Mouse (Mus musculus): ENCODE measurements around the gene Rae1.
A peak's percentile ranks its signal among the peaks of the same experiment; 100 is the strongest.

Rae1 gene

DNA sequence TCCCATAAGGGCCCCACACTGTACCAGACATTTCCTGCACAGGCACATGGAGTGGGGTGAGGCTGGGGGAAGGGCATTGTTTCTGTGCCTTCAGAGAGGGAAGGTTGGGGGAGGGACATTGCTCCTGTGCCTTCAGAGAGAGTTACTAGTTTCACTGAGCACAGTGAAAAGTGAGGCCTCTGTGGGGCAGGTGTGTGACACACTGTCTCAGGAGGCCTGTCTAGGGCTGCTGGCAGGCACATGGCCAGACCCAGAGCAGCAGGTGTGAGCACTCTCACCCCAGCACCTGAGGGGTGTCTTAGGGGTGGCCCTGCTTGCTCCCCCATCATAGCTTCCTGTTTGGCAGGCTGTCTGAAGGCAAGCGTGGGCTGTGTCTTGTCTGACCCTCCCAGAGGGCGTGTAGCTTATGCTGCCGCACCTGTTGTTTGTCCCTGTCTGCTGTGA, 26.8 kb downstream of the Rae1 start:
- peak; percentile 77 to 87 for DNase-seq (ENCODE audit: low spot score in 2 of 2)

DNA sequence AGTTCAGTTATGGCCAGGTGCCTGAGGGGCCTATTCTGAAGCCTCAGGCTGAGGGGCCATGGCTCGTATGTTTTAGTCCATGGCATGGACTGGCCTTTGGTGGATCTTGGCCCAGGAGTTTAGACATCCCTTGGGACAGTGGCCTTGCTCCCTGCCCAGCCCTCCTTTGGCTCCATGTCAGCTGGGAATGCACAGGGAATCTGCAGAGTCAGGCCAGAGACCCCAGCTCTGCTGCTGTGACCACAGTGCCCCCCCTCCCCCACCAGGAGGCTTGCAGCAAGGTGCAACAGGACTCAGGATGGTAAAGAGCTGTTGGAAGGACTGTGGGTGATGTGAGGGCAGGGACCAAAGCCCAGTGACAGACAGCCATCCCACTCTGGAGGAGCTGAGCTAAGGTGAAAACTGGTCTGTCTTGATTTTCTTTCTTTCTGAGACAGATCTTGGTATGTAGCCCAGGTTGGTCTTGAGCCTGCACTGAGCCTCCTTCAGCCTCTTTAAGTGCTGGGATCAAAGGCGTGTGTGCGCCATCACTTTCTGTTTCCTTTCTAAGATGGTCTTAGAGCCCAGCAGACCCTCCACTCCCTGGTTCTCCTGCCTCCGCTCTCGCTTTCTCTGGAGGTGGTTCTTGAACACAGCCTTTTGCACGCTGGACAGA, 27.4 kb downstream of the Rae1 start:
- DNase-seq (ENCODE audit: low spot score in 2 of 2): peak in 1 of 2 experiments; percentile 46

DNA sequence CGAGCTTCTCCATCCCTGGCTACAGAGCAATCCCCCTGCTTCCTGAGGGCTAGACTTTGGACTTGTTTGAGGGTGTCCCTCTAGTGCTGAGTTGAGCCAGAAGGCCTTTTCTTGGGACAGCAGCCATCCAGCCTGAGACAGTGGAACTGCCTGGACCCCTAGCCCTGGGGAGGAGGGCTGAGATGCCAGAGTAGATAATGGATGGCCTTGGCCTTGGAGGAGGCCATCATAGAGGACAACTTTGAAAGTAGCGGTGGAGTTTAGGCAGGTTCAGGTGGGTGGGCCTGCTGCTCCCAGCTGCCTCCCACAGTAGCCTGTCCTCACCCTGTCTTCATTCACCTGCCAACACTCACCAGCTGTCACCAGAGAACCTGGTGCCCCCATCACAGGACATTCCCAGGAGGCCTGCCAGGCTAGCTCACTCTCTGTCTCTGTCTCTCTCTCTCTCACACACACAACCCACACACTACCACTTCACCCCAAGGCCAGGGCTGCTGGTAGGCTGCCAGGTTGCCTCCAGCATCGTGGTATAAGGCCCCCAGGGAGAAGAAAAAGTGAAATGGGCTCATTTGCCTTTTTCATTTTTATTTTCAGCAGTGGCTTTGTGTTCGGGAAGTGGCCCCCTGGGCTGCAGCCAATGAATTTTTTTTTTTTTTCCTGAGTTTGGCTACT, 28.0 kb downstream of the Rae1 start:
- DNase-seq (ENCODE audit: low spot score in 2 of 2): no peak

DNA sequence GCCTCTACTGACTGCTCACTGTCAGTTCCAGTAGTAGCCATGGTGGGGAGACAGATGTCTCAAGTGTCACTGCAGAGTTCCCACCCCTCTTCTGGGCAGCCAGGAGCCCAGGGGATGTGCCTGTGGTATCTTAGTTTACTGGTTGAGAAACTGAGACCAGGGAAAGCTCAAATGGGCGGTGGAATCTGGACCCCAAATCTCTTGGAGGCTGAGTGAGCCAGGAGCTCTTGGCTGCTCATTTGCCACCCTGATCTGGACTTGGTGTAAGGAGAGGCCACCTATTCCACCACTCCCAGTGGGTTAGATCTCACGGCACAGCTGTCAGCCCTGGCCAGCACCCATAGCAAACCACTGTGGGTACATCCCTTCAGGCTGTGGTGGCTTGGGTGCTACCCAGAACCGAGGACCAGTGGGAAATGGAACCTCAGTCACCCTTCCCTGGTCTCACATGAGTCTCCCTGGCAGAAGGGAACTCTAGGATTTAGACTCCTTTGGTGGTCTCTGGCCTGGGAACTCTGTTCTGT, 28.7 kb downstream of the Rae1 start:
- DNase-seq (ENCODE audit: low spot score in 2 of 2): no peak

DNA sequence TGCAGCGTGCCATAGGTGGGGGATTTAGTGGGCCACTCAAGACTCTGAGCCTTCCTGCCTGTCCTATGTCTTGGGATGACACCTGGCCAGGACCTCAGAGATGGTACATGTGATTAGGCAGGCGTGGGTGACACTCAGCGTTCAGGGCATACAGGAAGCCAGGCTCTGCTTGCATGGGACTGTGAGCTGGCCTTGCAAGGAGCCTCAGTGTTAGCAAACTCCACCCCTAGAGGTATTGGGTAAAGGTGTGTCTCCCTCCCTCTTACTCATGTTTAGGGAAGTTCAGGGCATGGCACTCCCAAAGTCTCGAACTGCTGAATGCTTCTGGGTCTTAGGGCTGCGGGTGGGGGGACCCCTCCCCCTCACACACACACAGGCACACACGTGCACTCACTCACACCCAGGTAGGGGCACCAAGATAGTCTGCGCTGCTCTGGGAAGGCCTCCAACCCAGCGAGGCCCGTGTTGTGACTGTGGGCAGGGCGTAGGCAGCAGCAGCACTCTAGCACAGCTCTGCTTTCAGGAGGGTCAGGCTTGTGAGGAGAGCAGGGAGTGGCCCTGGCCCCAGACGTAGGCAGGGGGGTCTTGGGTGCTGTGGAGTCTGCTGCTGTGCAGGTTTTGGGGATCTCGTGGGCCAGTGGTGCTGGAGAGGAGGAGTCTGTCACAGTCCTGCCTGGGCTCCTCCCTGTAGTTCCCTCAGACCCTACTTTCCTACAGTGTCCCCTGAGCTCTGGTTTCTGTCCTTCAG, 30.8 kb downstream of the Rae1 start:
- no peak for DNase-seq (ENCODE audit: low spot score in 2 of 2)

DNA sequence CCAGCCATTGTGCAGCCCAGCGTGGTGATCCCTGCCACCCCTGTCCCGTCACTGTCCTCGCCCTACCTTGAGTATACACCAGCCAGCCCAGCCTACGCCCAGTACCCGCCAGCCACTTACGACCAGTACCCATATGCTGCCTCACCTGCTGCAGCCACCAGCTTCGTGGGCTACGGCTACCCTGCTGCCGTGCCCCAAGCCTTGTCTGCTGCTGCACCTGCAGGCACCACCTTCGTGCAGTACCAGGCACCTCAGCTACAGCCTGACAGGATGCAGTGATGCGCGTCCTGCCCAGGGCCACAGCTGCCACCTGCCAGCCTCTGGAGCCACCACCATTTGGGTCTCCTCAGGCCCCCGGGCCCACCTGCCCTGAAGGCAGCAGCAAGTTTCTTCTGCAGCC, 33.6 kb downstream of the Rae1 start:
- peak; percentile 51 to 66 for DNase-seq (ENCODE audit: low spot score in 2 of 2)

DNA sequence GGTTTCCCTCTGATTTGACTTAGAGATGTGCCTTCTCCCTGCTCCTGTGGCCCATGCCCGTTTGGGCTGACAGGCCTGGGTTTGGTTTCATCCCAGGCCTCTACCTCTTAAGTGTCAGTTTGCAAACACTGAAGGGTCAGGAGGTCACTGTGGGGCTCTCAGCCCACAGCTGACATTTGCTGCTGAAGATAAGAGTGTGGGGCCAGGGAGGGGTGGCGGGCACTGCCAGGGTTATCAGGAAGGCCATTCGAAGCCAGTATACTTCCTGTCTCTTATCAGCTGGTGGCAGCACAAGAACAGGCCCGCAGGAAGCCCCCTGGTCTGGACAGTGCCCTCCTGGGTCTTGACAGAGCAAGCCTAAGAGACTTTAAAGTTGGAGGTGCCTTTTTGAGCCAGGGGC, 35.1 kb downstream of the Rae1 start:
- no peak for DNase-seq (ENCODE audit: low spot score in 2 of 2)

DNA sequence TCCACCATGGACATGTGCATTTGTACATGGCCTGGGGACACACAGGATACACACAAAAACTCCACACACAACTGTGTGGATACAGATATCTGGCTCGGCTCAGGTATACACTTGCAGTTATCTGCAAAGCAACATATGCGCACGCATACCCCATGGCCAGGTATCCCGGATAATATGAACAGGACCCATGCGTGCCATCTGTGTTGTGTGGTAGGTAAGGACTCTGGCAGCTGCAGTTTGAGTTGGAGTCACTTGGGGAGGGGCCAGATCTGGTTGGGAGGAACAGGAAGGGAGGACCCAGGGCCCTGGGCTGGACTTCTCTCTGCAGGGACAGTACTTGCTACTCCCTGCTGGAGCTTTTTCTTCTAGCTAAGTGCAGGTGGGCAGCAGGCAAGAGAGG, 35.7 kb downstream of the Rae1 start:
- DNase-seq (ENCODE audit: low spot score in 2 of 2): no peak

DNA sequence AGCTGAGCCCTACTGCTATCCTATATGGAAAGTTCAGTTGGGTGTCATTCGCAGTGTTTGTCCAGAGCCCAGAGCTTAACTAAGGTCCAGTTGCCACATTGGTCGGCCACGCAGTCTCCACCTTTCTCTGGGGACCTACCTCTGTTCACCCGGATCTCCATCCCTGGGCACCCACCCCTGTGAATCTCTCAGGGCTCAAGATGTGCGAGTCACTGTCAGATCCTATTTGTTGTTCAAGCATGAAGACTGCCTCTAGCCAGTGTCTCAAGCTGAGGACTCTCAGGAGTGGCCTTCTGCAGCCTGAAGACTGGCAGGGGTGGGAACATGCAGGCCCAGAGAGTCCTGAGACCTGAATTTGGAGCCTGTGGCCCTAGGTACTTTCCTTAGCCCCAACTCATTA, 36.1 kb downstream of the Rae1 start:
- DNase-seq (ENCODE audit: low spot score in 2 of 2): no peak

DNA sequence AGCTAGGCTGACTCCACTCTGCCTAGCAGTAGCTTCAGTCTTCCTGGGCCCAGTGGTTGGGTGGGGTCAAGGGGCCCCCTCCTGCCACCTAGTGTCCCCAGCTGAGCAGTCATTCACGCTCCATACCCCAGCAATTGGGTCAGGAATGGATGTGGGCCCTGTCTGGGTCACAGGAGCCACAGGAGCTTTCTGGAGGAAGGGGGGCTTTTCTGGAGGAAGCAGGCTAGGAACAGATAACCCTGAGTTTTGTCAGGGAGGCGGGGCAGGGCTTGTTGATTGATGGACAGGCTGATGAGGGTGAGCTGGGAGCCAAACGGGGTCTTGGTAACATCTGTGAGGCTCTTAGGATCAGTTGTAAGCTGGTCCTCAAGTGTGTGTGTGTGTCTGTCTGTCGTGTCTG, 36.7 kb downstream of the Rae1 start:
- no peak for DNase-seq (ENCODE audit: low spot score in 2 of 2)

DNA sequence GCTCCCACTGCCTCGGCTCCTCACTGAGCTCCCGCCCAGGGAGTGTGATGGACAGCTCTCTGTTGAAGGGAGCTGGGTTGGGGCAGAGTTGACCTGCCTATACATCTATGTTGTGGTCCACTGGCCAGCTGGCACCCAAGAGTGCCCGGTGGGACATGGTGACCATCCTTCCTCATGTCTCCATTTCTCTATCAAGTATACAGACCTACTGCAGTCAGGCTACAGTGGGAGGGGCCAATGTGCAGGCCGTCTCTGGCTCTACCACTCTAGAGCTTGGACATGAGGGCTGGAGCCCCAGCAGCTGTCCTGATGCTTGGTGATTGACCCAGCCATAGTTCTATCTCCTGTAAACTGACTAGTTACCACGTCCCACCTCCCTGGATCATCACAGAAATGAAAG, 37.4 kb downstream of the Rae1 start:
- DNase-seq (ENCODE audit: low spot score in 2 of 2): no peak

DNA sequence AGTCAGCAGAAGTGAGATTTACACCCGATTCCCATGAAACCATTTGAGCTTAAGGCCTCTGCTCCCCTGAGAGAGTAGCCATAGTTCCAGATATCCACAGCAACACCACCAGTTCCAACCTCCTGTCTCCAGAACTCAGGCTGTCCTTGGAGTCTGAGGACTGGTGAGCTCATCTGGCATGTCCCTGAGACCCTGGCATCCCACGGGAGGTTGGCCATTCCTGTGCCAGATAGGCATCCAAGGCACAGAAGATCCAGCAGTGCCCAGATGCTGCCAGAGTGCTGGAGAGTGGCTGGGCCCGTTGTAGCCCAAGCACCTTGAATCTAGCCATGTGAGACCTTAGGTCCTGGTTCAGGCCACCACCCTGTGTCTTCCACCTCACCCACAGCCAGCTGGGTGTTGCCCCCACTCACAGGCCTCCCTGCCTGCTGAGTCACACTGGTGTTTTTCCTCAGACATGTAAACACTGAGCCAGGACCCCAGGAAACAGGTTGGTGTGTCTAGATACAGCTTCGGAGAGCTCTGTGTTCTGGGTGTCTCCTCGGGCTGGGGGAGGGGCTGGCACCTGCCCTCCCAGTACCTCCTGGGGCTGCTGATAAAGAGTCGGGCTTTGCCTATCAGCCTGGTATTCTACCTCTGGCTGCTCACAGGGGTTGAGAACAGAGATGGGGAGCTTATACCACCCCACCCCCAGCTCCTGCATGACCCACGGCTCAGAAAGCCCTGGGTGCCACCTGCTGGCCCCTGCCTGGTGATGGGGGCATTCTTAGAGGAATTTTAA, 38.1 kb downstream of the Rae1 start:
- DNase-seq (ENCODE audit: low spot score in 2 of 2): peak; percentile 48 to 62

DNA sequence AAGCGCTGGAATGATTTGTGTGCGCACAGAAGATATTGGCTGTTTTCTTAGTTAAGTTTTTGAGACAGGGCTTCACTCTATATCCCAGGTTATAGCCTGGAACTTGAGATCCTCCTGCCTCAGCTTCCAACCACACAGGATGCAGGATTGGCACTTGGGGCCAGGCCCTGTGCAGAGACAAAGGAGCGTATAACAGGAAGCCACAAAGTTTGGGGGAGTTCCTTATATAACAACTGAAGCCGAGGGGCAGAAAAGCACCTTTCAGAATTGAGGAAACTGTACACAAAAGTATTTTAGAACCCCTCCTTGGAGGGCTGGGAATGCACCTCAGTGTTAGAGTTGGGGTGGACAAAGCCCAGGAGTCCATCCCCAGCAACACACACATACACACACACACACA, 39.1 kb downstream of the Rae1 start:
- no peak for DNase-seq (ENCODE audit: low spot score in 2 of 2)

DNA sequence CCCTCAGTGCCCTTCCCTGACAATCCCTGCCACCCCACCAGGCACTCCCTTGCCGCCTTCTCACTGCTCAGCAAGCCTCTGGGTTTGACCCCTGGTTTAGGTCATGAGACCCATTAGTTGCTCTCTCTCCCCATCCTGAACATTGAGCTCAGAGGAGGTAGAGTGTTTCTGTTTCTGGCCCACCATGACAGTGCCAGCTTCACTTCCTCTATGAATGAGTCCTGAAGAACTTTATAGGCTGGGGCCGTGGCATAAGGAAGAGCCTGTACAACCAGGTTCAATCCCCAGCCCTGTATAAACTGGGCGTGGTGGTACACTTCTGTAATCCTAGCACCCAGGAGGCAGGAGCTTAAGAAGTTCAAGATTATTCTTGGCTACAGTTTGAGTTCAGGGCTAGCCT, 40.9 kb downstream of the Rae1 start:
- no peak for DNase-seq (ENCODE audit: low spot score in 2 of 2)

DNA sequence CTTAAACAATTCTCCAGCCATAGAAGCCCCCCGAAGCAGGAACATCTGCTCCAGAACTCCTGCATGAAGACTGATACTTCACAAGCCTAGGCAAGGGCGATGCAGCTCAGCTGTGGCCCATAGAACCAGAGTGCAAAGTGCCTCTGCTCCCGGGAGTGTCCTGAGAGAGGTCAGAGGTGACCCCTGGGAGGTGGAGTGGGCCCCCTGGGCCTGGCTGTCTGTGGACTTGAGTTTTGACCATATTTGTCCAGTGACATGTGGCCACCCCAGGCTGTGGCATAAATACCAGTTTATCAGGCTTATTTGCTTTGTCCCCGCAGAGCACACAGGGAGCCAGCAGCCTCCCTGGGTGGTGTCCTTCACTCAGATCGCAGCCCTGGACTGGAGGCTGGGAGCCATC, 41.3 kb downstream of the Rae1 start:
- DNase-seq (ENCODE audit: low spot score in 2 of 2): no peak

DNA sequence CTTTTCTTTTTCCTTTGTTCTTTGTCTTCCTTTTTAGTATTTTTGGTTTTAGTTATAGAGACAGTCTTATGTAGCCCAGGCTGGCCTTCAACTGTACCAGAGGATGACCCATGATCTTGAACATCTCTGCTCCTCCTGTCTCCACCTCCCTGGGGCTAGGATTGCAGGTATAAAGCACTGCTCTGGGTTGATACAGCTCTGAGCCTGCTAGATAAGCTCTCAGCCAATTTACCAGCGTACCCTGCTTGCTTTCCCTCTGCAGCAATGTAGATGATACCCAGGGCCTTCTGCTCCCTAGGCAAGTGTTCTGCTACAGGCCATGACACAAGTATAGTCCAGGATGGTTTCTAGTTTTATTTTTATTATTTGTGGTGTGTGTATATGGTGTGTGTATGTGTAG, 42.0 kb downstream of the Rae1 start:
- no peak for DNase-seq (ENCODE audit: low spot score in 2 of 2)

DNA sequence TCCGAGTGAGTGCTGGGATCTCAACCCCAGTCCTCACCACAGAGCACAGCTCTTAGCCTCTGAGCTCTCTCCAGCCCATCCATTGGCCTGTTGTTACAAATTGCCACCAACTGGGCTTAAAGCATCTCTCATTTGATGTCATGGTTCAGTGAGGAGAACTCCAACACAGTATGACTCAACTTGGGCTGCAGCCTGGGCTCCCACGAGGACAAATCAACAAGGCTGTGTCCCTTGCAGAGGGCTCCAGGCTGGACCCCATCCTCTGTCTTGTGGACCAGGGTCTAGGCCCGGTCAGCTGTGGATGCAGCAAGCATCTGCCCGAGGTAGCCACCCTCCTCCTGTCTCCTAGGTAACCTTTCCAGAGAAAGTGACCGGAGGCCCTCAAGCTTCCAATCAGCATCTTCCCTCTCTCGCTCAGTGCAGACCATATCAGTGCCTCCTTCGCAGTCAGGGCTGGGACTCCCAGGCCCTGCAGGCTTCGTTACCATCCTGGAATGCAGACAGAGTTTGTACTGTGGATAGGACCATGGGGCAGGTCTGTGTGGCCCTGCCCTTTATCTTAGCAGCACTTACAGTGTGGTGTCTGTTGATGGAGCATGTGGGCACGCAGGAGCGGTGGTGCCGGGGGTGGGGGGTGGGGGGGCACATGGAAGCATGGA, 42.7 kb downstream of the Rae1 start:
- DNase-seq (ENCODE audit: low spot score in 2 of 2): no peak

DNA sequence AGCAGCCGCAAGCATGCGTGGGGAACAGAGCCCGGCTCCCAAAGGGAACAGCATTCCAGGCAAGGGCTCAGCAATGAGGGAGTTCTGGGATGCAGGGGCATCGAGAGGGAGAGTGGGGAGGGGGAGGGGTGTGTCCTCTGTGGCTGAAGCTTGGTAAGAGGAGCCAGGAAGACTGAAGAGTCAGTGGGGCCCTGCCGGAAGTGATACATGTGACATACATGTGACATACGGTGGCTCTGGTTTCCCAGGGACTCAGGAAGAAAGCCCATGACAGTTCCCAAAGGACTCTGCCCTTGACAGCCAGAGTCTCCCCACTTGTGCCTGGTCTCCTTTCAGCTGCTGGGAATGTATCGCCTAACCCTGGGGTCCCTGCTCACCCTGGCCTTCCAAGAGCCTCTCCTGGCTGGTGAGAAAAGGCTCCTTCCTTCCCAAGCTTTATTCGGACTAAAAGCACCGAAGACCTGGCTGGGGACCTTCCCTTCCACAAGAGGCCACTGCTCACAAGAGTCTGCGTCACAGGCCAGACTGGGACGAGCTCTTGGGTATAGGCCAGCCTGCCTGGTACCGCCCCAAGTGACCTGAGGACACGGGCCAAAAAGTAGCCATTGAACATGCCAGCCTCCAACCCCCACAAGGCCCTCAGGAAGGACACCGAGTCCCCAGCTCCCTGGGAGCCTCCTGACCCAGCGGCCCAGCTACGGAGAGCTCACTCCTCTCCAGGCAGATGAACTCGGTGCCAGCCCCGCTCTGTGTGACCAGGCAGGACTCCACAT, 44.5 kb downstream of the Rae1 start:
- no peak for DNase-seq (ENCODE audit: low spot score in 2 of 2)

DNA sequence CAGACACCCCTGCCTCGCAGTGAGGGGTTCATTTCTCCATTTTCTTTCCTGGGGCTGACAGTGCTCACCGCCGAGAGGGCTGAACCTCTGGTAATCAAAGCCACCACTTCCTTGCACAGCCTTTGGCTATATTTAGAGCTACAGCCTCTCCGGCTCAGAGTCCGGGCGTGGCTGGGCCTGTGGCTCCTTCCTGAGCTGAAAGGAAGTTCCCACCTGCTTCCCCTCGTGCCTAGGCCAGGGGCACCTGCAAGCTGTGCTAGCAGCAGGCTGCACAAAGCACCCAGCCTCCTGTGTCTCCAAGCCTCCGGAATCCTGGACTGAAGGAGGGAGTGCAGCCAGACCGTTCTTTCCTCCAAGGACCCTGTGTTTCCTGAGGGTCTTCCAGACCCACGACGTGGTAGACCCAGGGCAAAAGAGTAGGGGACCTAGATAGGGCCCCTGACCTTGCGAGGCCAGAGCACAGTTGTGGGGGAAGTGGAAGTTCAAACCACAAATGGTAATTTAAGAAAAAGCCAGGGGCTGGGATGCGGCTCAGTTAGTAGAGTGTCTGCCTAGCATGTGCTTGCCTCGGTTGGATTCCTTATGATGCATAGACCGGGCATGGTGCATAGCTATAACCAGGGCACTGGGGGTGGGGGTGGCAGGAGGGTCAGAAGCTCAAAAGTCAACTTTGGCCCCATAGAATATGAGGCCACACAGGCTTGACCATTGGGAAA, 46.8 kb downstream of the Rae1 start:
- DNase-seq (ENCODE audit: low spot score in 2 of 2): peak; percentile 78 to 87

DNA sequence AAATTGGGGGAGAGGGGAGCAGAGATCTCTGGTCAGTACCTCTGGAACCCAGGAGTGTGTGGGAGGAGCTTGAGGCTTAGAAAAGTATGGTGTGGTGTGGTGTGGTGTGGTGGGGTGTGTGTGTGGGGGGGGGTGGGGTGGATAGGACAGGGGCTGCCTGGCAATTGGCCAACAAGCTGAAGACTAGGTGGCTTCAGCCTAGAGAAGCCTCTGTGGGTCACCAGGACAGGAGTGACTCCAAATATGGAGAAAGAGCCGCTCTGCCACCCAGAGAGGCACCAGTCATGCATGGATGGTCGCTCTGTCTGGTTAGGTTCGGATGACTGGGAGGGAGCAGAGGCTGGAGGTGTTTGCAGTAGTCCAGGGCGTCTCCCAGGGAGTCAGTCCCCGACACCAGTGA, 47.6 kb downstream of the Rae1 start:
- no peak for DNase-seq (ENCODE audit: low spot score in 2 of 2)
